Mouse (Mus musculus) midbrain, embryonic 14.5 days (tissue): ENCODE measurements at regions not wholly inside any gene's neighbourhood (a gene's known extent, or its start where the extent isn't known, plus 50 kb on each side); places are given as distances from the start of the nearest gene placed in this dataset.

Source experiments
- ATAC-seq: fragments of 200-750 bp; cut with Nextera tagmentation; 2 replicates; pipeline ENCODE4 v1.8.0; 2017; ENCODE audit warnings: moderate number of reproducible peaks, moderate library complexity; ENCODE audit not compliant: low FRiP score, low TSS enrichment
- DNase-seq: peaks from one replicate; pipeline ENCODE4 v3.0.0-alpha.2; 2015
- H3K27ac ChIP-seq: fragments of 300-500 bp; sonication (generic); replicated peaks from 2 replicates; pipeline ENCODE4 v1.5.1; 2014; ENCODE audit warnings: mild to moderate bottlenecking, low read depth, low read length, moderate library complexity
- H3K27me3 ChIP-seq: fragments of 300-500 bp; sonication (generic); 2 replicates; pipeline ENCODE4 v1.6.1; 2014; ENCODE audit warnings: low read length, control low read depth, mixed read lengths; ENCODE audit not compliant: control insufficient read depth, insufficient read depth
- H3K36me3 ChIP-seq: fragments of 300-500 bp; sonication (generic); 2 replicates; pipeline ENCODE4 v1.6.1; 2014; ENCODE audit warnings: low read length, control low read depth; ENCODE audit not compliant: control insufficient read depth, insufficient read depth
- H3K4me1 ChIP-seq: fragments of 300-500 bp; sonication (generic); 2 replicates; pipeline ENCODE4 v1.6.1; 2014; ENCODE audit warnings: mild to moderate bottlenecking, antibody characterized with exemption, low read length, control low read depth; ENCODE audit not compliant: control insufficient read depth, insufficient read depth
- H3K4me2 ChIP-seq: fragments of 300-500 bp; sonication (generic); 2 replicates; pipeline ENCODE4 v1.6.1; 2014; ENCODE audit warnings: mild to moderate bottlenecking, low read length, moderate library complexity
- H3K4me3 ChIP-seq: fragments of 300-500 bp; sonication (generic); replicated peaks from 2 replicates; pipeline ENCODE4 v1.5.1; 2014; ENCODE audit warnings: low read depth, low read length
- H3K9ac ChIP-seq: fragments of 300-500 bp; sonication (generic); replicated peaks from 2 replicates; pipeline ENCODE4 v1.6.1; 2014; ENCODE audit warnings: mild to moderate bottlenecking, low read length, moderate library complexity
- H3K9me3 ChIP-seq: fragments of 300-500 bp; sonication (generic); 2 replicates; pipeline ENCODE4 v1.6.1; 2016; ENCODE audit warnings: low read length, control low read depth, mixed read lengths; ENCODE audit not compliant: control insufficient read depth
- WGBS: fragments of 180-500 bp; shearing (Covaris S2); extraction: QIAGEN DNeasy Blood & Tissue Kit; methylation state at CpG from one replicate; pipeline ENCODE4 v1.1.7; 2014; 5-methylcytosine and 5-hydroxymethylcytosine counted together

GRCm38 (mm10) chr6:140333397-140333796, 90.5 kb upstream of the Plekha5 start:
- no peaks in the 10 kb centered on the region for H3K27me3 ChIP-seq
- H3K36me3 ChIP-seq = no peaks in the 10 kb centered on the region
- no peaks in the 10 kb centered on the region for H3K9me3 ChIP-seq
- H3K9ac ChIP-seq = no peak overlapping the region
- H3K4me1 ChIP-seq = peaks cover 16% of the 10 kb centered on the region
- no peak overlapping the region for H3K27ac ChIP-seq
- DNase-seq (no peak), ATAC-seq (no peak)
- 82% methylated on average over 3 of the region's 3 CpGs for WGBS
- no peak overlapping the region for H3K4me3 ChIP-seq
- H3K4me2 ChIP-seq = no peak overlapping the region

GRCm38 (mm10) chr6:140308641-140309040, 115.2 kb upstream of the Plekha5 start:
- WGBS = 97% methylated on average over 11 of the region's 11 CpGs
- Histone ChIP-seq H3K4me3 (no peak overlapping the region), H3K36me3 (no peaks in the 10 kb centered on the region), H3K4me1 (no peaks in the 10 kb centered on the region), H3K9ac (no peak overlapping the region), H3K27ac (no peak overlapping the region), H3K9me3 (no peaks in the 10 kb centered on the region), H3K27me3 (no peaks in the 10 kb centered on the region), H3K4me2 (no peak overlapping the region)
- ATAC-seq (no peak), DNase-seq (no peak)

GRCm38 (mm10) chr6:140306811-140307558, 116.9 kb upstream of the Plekha5 start:
- Histone ChIP-seq H3K36me3 (no peaks in the 10 kb centered on the region), H3K27me3 (no peaks in the 10 kb centered on the region), H3K4me3 (no peak overlapping the region), H3K27ac (no peak overlapping the region), H3K9ac (no peak overlapping the region), H3K4me1 (no peaks in the 10 kb centered on the region), H3K4me2 (no peak overlapping the region), H3K9me3 (no peaks in the 10 kb centered on the region)
- WGBS = 71% methylated on average over 6 of the region's 6 CpGs
- DNase-seq (no peak), ATAC-seq (no peak)

- Histone ChIP-seq H3K4me1 (no peaks in the 10 kb centered on the region), H3K27ac (no peak overlapping the region), H3K27me3 (no peaks in the 10 kb centered on the region), H3K36me3 (no peaks in the 10 kb centered on the region), H3K9ac (no peak overlapping the region), H3K9me3 (no peaks in the 10 kb centered on the region), H3K4me3 (no peak overlapping the region), H3K4me2 (no peak overlapping the region)
- no peak for ATAC-seq
- DNase-seq = no peak
- 86% methylated on average over 5 of the region's 5 CpGs for WGBS
Measured at GRCm38 (mm10) chr6:140304105-140304504, 119.7 kb upstream of the Plekha5 start.

GRCm38 (mm10) chr6:140300470-140301145, 123.2 kb upstream of the Plekha5 start:
- H3K4me1 ChIP-seq = peaks cover 6% of the 10 kb centered on the region; the same call in 1 of the 2 replicates
- ATAC-seq = no peak
- no peaks in the 10 kb centered on the region for H3K27me3 ChIP-seq
- H3K9ac ChIP-seq = no peak overlapping the region
- DNase-seq = no peak
- 68% methylated on average over 7 of the region's 7 CpGs for whole genome bisulfite sequencing
- H3K36me3 ChIP-seq = no peaks in the 10 kb centered on the region
- H3K4me2 ChIP-seq = no peak overlapping the region
- no peak overlapping the region for H3K27ac ChIP-seq
- H3K4me3 ChIP-seq = no peak overlapping the region
- H3K9me3 ChIP-seq = no peaks in the 10 kb centered on the region

GRCm38 (mm10) chr6:140299653-140300052, 124.2 kb upstream of the Plekha5 start:
- no peak overlapping the region for H3K9ac ChIP-seq
- H3K4me1 ChIP-seq = peaks cover 6% of the 10 kb centered on the region; the same call in 1 of the 2 replicates
- no peaks in the 10 kb centered on the region for H3K27me3 ChIP-seq
- no peak overlapping the region for H3K27ac ChIP-seq
- H3K36me3 ChIP-seq = no peaks in the 10 kb centered on the region
- ATAC-seq = no peak
- no peak overlapping the region for H3K4me3 ChIP-seq
- 66% methylated on average over 7 of the region's 7 CpGs for WGBS
- H3K4me2 ChIP-seq = no peak overlapping the region
- no peak for DNase-seq
- H3K9me3 ChIP-seq = no peaks in the 10 kb centered on the region

- Histone ChIP-seq H3K27ac (no peak overlapping the region), H3K4me3 (no peak overlapping the region), H3K9me3 (no peaks in the 10 kb centered on the region), H3K9ac (no peak overlapping the region), H3K27me3 (no peaks in the 10 kb centered on the region), H3K36me3 (no peaks in the 10 kb centered on the region), H3K4me2 (no peak overlapping the region), H3K4me1 (peaks cover 6% of the 10 kb centered on the region; the same call in 1 of the 2 replicates)
- DNase-seq (no peak), ATAC-seq (0 out of 2 replicates have a peak, but pooled peaks have one; percentile 39)
- 69% methylated on average over 14 of the region's 14 CpGs for WGBS
Measured at GRCm38 (mm10) chr6:140297969-140298554, 125.8 kb upstream of the Plekha5 start.

GRCm38 (mm10) chr6:140297561-140297960, 126.3 kb upstream of the Plekha5 start:
- 50% methylated on average over 6 of the region's 6 CpGs for WGBS
- DNase-seq (peak; percentile 43), ATAC-seq (0 out of 2 replicates have a peak, but pooled peaks have one; percentile 31)
- Histone ChIP-seq H3K27me3 (no peaks in the 10 kb centered on the region), H3K9me3 (no peaks in the 10 kb centered on the region), H3K4me3 (no peak overlapping the region), H3K4me1 (peaks cover 6% of the 10 kb centered on the region; the same call in 1 of the 2 replicates), H3K27ac (no peak overlapping the region), H3K9ac (no peak overlapping the region), H3K4me2 (no peak overlapping the region), H3K36me3 (no peaks in the 10 kb centered on the region)
